Mouse (Mus musculus) neural tube, embryonic 15.5 days (tissue): ENCODE data around the gene Cbr3. TPM values are rescaled to one million over a fixed set of nuclear protein-coding genes. Genes with fewer than 3 reads are reported as not detected.
"Not testable (repeated sequence)": the region's sequence is repeated elsewhere in the genome, so short reads cannot be mapped to it uniquely, and the experiment has no call there.

ENCODE experiments used
- ATAC-seq: fragments of 200-750 bp; cut with Nextera tagmentation; 2 replicates; pipeline ENCODE4 v1.8.0; 2017; ENCODE audit warnings: mild to moderate bottlenecking, moderate TSS enrichment, moderate library complexity; ENCODE audit not compliant: low FRiP score
- H3K27ac ChIP-seq: fragments of 300-500 bp; sonication (generic); replicated peaks from 2 replicates; pipeline ENCODE4 v1.5.1; 2015; ENCODE audit warnings: mild to moderate bottlenecking, inconsistent platforms
- H3K27me3 ChIP-seq: fragments of 300-500 bp; sonication (generic); replicated peaks from 2 replicates; pipeline ENCODE4 v1.6.1; 2015; ENCODE audit warnings: inconsistent platforms
- H3K36me3 ChIP-seq: fragments of 300-500 bp; sonication (generic); 2 replicates; pipeline ENCODE4 v1.6.1; 2015; ENCODE audit warnings: inconsistent platforms
- H3K4me1 ChIP-seq: fragments of 300-500 bp; sonication (generic); 2 replicates; pipeline ENCODE4 v1.6.1; 2015; ENCODE audit warnings: inconsistent platforms
- H3K4me2 ChIP-seq: fragments of 300-500 bp; sonication (generic); 2 replicates; pipeline ENCODE4 v1.6.1; 2015; ENCODE audit warnings: inconsistent platforms, mild to moderate bottlenecking, moderate library complexity
- H3K4me3 ChIP-seq: fragments of 300-500 bp; sonication (generic); replicated peaks from 2 replicates; pipeline ENCODE4 v1.5.1; 2015; ENCODE audit warnings: mild to moderate bottlenecking, inconsistent platforms
- H3K9ac ChIP-seq: fragments of 300-500 bp; sonication (generic); replicated peaks from 2 replicates; pipeline ENCODE4 v1.6.1; 2015; ENCODE audit warnings: mild to moderate bottlenecking, inconsistent platforms
- H3K9me3 ChIP-seq: fragments of 300-500 bp; sonication (generic); replicated peaks from 2 replicates; pipeline ENCODE4 v1.6.1; 2016; ENCODE audit warnings: inconsistent platforms
- WGBS: fragments of 180-500 bp; shearing (Covaris S2); methylation state at CpG from one replicate; pipeline ENCODE4 v1.1.7; 2015; ENCODE audit warnings: mixed read lengths; 5-methylcytosine and 5-hydroxymethylcytosine counted together
- polyA plus RNA-seq: library from polyadenylated mRNA; unstranded; fragments of >200 nt; fragmentation: Nextera tagmentation; extraction: Ambion mirVana; gene quantifications from 2 replicates; pipeline ENCODE4 v1.2.1, GENCODE M21; 2015

Cbr3 gene
- polyA plus RNA-seq, 1 experiment from 2014 or later = 2.0 TPM

DNA sequence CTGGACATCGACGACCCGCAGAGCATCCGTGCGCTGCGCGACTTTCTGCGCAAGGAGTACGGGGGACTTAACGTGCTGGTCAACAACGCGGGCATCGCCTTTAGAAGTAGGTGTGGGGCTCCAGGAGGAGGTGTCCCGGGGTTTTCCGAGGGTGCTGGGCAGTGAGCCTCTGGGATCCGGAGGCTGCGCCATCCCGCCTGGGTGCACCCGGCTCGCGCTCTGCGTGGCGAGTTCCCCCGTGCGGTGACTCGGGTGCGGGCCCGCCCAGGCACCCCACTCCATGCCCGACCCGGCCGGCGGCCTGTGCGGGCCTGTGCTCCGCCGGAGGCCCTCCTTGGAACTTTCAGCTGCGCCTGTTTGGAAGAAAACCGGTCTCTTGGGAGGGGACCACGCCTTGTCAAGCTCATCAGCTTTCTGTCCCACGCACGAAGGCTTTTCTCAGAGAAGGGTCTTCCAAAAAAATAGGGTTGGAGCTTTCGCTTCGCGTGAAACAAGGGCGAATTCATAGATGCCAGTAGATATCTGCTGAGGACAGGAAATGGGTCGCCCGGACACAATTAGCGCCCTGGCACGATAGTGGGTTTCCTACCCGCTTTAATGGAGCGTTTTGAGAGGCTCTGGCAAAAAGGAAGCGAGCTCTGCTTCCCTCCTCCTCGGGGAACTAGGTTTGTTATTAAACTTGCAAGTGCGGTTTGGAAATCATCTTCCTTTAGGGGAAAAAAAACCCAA is 657 bp downstream of the Cbr3 start:
- ATAC-seq = no peak
- Histone ChIP-seq H3K9me3 (no peaks in the 10 kb centered on the region), H3K4me1 (peaks cover 23% of the 10 kb centered on the region), H3K27me3 (peaks cover 58% of the 10 kb centered on the region), H3K4me3 (peak overlapping the region; percentile 43), H3K27ac (no peak overlapping the region), H3K36me3 (no peaks in the 10 kb centered on the region), H3K4me2 (peak overlapping the region; percentile 85), H3K9ac (peak overlapping the region; percentile 37)
- 1% methylated on average over 53 of the region's 53 CpGs for WGBS

DNA sequence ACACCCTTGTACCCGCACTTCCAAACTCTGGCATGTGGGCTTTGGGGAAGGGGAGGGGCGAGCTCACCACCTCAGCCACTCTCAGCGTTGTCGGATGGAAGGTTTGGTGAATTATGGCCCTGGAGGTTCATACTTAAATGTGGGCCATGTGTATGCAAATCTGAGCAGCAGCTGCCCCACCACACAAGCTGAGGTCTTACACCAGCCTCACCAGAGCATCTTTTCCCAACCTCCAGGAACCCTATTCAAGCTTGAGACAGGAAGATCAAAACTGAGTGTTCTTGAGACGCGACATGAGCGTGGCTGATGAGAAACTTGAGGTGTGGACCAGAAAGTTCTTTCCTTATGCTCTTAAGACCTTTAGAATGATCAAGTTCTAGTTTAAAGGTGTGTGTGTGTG is 1.4 kb downstream of the Cbr3 start:
- H3K27ac ChIP-seq = no peak overlapping the region
- H3K27me3 ChIP-seq = peaks cover 53% of the 10 kb centered on the region
- 39% methylated on average over 7 of the region's 7 CpGs for WGBS
- no peak overlapping the region; the same call in 1 of the 2 replicates for H3K9ac ChIP-seq
- peaks cover 23% of the 10 kb centered on the region for H3K4me1 ChIP-seq
- peak overlapping the region; percentile 43 for H3K4me3 ChIP-seq
- H3K36me3 ChIP-seq = no peaks in the 10 kb centered on the region
- no peak for ATAC-seq
- H3K4me2 ChIP-seq = peak overlapping the region; percentile 85
- no peaks in the 10 kb centered on the region for H3K9me3 ChIP-seq

DNA sequence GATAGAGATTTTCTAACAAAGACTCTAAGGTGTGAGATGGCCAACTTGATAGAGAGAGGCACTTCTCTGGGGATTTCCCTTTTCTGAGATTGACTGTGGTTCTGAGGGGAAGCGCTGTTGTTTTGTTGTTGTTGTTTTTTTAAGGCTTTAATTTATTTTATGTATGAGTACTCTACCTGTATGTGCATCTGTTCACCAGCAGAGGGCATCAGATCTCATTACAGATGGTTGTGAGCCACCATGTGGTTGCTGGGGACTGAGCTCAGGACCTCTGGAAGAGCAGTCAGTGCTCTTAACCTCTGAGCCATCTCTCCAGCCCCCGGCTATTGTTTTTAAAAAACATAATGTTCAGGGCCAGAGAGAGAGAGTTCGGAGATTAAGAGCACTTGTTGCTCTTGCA is 2.8 kb downstream of the Cbr3 start:
- WGBS = 92% methylated on average over 3 of the region's 3 CpGs
- not testable (repeated sequence) for H3K36me3 ChIP-seq, H3K4me3 ChIP-seq, H3K9me3 ChIP-seq, H3K27ac ChIP-seq, H3K4me2 ChIP-seq, ATAC-seq, H3K9ac ChIP-seq
- peaks cover 45% of the 10 kb centered on the region for H3K27me3 ChIP-seq
- H3K4me1 ChIP-seq = peaks cover 23% of the 10 kb centered on the region

DNA sequence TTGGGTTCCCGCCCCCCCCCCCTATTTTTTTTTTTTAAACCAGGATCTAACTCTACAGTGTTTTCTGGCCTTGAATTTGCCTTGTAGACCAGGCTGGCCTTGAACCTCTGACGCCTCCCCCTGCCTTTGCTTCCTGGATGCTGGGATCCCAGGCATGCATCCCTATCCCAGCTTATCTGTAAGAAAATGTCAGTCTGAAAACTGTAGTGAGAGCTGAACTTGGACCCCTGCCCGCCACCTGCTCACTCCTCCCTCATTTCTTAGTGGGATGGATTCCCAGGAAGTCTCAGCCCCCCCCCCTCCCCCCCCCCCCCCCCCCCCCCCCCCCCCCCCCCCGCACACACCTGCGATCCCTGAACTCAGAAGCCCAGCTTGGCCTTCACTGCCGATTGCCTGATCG is 3.4 kb downstream of the Cbr3 start:
- peaks cover 39% of the 10 kb centered on the region for H3K27me3 ChIP-seq
- H3K4me2 ChIP-seq = no peak overlapping the region
- no peaks in the 10 kb centered on the region for H3K9me3 ChIP-seq
- H3K9ac ChIP-seq = no peak overlapping the region
- H3K4me3 ChIP-seq = no peak overlapping the region
- no peaks in the 10 kb centered on the region for H3K36me3 ChIP-seq
- ATAC-seq = no peak
- no peak overlapping the region for H3K27ac ChIP-seq
- WGBS = 82% methylated on average over 6 of the region's 7 CpGs
- H3K4me1 ChIP-seq = peaks cover 23% of the 10 kb centered on the region

- peaks cover 23% of the 10 kb centered on the region for H3K4me1 ChIP-seq
- no peaks in the 10 kb centered on the region for H3K9me3 ChIP-seq
- whole genome bisulfite sequencing = 41% methylated on average over 5 of the region's 5 CpGs
- no peak overlapping the region for H3K4me2 ChIP-seq
- no peak overlapping the region for H3K27ac ChIP-seq
- H3K9ac ChIP-seq = no peak overlapping the region
- no peak for ATAC-seq
- H3K36me3 ChIP-seq = no peaks in the 10 kb centered on the region
- peaks cover 34% of the 10 kb centered on the region for H3K27me3 ChIP-seq
- no peak overlapping the region for H3K4me3 ChIP-seq
These were observed 3.9 kb downstream of the Cbr3 start for GRCm38 (mm10) chr16:93686945-93687344.

- no peak for ATAC-seq
These were observed 8.3 kb downstream of the Cbr3 start for GRCm38 (mm10) chr16:93691206-93691841.

DNA sequence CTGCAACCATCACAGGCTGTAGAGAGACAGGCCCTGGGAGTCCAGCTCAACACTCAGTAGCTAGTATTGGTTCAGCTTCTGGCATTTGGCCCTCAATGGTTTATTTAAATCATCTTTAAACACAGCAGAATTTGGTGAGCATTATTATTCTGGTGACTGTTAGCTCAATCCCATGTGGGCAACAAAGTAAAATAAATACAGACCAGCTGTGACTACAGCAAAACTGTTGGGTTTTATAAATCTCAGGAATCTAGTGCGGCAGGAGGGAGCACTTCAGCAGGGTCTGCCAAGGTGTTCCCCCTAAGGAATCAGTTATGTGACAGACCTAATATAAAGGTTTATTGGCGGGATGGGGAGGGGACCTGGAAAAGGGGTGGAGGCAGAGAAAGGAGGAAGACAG is 9.7 kb downstream of the Cbr3 start:
- Histone ChIP-seq H3K4me2 (no peak overlapping the region), H3K4me3 (no peak overlapping the region), H3K27ac (no peak overlapping the region), H3K36me3 (no peaks in the 10 kb centered on the region), H3K9ac (no peak overlapping the region), H3K27me3 (peaks cover 3% of the 10 kb centered on the region; the same call in 1 of the 2 replicates), H3K9me3 (no peaks in the 10 kb centered on the region), H3K4me1 (no peaks in the 10 kb centered on the region)
- no peak for ATAC-seq
- WGBS = 47% methylated on average over 2 of the region's 2 CpGs

More at GRCm38 (mm10) chr16:93691206-93691841, 8.3 kb downstream of the Cbr3 start:
- Histone ChIP-seq H3K9me3 (no peaks in the 10 kb centered on the region), H3K4me2 (no peak overlapping the region), H3K27me3 (peaks cover 3% of the 10 kb centered on the region; the same call in 1 of the 2 replicates), H3K36me3 (no peaks in the 10 kb centered on the region), H3K4me3 (no peak overlapping the region), H3K9ac (no peak overlapping the region), H3K27ac (no peak overlapping the region), H3K4me1 (no peaks in the 10 kb centered on the region)
- 79% methylated on average over 6 of the region's 6 CpGs for WGBS

GRCm38 (mm10) chr16:93707116-93707515 is 24.1 kb downstream of the Cbr3 start:
- WGBS = 90% methylated on average over 7 of the region's 7 CpGs

DNA sequence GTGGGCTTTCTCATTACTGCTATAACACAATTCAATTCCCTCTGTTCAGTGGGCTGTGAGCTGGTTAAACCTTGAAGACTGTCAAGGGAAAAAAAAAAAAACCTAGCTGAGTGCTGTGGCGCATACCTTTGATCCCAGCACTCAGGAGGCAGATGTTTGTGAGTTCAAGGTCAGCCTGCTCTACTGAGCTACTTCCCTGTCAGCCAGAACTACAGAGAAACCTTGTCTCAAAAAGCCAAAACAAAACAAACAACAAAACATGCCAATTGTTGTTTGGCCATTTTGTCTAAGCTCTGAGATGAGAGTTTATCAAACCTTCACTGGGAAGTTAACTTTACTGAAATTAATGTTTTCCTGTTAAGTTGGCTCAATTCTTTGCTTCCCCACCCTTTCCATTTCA is 26.2 kb downstream of the Cbr3 start:
- Histone ChIP-seq H3K9me3 (no peaks in the 10 kb centered on the region), H3K9ac (no peak overlapping the region)
- 73% methylated on average over 1 of the region's 1 CpGs for WGBS

More at GRCm38 (mm10) chr16:93707116-93707515, 24.1 kb downstream of the Cbr3 start:
- Histone ChIP-seq H3K36me3 (no peaks in the 10 kb centered on the region), H3K27me3 (peaks cover 17% of the 10 kb centered on the region), H3K4me3 (no peak overlapping the region), H3K4me2 (no peak overlapping the region), H3K27ac (no peak overlapping the region), H3K9ac (no peak overlapping the region), H3K4me1 (0 out of 2 replicates have a peak, but pooled peaks cover under 1% of the 10 kb centered on the region), H3K9me3 (no peaks in the 10 kb centered on the region)
- ATAC-seq = no peak

DNA sequence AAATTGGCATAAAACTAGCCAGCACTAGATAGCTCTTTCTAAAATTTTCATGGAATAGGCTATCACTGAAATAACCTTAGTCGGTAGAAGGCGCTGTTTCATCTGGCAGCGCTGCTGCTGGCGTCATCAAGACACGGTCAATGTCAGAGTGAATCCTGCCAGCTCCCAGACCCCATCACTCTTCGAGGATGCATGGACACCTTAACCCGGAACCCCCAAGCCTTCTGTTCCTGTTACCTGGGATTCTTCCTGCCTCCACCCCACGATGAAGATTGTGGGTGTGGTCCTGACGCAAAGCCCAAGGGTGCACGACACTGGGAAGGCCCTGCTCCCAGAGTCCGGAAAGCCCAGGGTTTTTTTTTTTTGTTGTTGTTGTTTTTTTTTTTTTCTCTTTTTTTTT is 27.9 kb downstream of the Cbr3 start:
- H3K4me1 ChIP-seq = peaks cover 24% of the 10 kb centered on the region
- peak; percentile 51 for ATAC-seq
- peak overlapping the region; percentile 31; the same call in 1 of the 2 replicates for H3K9ac ChIP-seq
- H3K9me3 ChIP-seq = no peaks in the 10 kb centered on the region
- peak overlapping the region; percentile 65 for H3K4me2 ChIP-seq
- H3K4me3 ChIP-seq = peak overlapping the region; percentile 65
- no peaks in the 10 kb centered on the region for H3K36me3 ChIP-seq
- peak overlapping the region; percentile 88 for H3K27ac ChIP-seq
- peaks cover 17% of the 10 kb centered on the region for H3K27me3 ChIP-seq
- 2% methylated on average over 11 of the region's 11 CpGs for WGBS

More for the DNA sequence above, 26.2 kb downstream of the Cbr3 start:
- Histone ChIP-seq H3K36me3 (no peaks in the 10 kb centered on the region), H3K4me1 (peaks cover 18% of the 10 kb centered on the region), H3K27me3 (peaks cover 17% of the 10 kb centered on the region), H3K4me2 (no peak overlapping the region), H3K27ac (no peak overlapping the region), H3K4me3 (no peak overlapping the region)
- no peak for ATAC-seq

DNA sequence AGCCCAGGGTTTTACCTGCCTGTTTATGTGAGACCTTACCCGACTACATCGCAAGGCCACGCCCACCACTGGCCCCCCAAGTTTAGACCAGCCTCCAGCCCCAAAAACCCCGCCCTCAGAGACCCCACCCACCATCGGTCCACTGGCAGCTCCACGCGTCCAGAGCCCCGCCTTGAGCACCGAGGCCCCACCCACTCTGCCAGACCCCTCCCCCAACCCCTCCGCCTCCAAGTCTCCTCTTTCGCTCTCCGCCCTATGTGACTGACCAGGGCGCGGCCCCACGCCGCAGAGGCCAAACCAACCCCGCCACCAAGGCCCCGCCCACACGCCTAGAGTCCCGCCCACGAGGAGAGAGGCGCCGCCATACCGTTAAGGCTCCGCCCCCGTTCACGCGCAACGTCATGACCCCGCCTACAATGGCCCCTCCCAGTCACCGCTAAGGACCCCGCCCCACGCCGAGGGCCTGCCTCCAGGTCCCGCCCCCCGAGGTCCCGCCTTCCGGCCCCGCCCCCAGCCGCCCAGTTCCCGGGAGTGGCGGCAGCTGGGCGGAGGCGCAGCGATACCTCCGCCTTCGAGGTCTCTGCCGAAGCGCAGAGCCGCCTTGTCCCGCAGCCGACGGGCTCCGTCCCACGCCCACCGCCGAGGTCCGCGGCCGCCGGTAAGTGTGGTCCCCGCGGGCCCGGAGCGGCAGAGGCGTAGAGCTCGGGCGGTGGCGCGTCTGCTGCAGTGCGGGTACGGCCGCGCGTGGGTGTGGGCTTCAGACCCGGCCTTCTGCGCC is 28.6 kb downstream of the Cbr3 start, which contains the start of gene Dop1b:
TSS of gene Dop1b (plus strand) at position 494 of the 778 bp plus-strand sequence.
- peak within 1 kb of the TSS; percentile 74 for H3K9ac ChIP-seq
- WGBS = under 1% methylated on average over 72 of the region's 77 CpGs
- H3K36me3 ChIP-seq = peaks cover 5% of the 10 kb centered on the region; the same call in 1 of the 2 replicates
- ATAC-seq = peak; percentile 92
- peak within 1 kb of the TSS; percentile 88 for H3K27ac ChIP-seq
- peak within 1 kb of the TSS; percentile 65 for H3K4me2 ChIP-seq
- H3K4me1 ChIP-seq = peaks cover 24% of the 10 kb centered on the region
- H3K4me3 ChIP-seq = peak within 1 kb of the TSS; percentile 65
- H3K27me3 ChIP-seq = peaks cover 13% of the 10 kb centered on the region
- no peaks in the 10 kb centered on the region for H3K9me3 ChIP-seq
